ENCODE assay signal across 8 mouse cellular contexts in the genomic region with DNA sequence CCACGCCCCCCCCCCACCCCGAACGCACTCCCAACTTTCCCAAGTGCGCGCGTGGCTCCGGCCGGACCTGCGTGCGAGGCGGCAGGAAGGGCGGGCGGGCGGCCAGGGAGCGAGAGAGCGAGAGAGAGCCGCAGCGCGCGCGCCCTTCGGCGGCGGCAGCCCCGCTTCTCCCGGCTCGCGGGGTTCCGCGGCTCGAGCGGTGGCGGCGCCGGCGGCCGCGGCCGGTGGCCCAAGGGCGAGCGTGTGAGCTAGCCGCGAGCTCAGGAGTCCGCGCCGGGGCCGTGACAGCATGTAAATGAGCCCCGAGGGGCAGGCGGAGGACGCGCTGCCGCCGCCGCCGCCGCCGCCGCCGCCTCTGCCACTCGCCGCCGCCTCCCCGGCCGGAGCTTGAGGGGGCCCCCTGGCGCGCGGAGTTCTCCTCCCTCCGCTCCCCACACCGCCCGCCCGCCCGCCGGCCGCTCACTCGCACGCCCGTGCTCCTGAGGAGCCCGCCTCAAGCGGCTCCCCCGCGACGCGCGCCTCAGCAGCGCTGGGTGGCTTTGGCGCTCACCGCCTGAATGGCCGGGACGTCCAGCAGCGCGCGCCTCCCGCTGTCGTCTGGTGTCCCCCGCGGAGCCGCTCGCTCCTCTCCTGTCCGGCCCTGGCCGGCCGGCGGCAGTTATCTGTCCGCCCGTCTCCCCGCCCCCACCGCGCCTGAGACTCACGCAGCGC. TPM values are rescaled to one million over a fixed set of nuclear protein-coding genes. Genes with fewer than 3 reads are reported as not detected.
DNase-seq lines count a peak whose midpoint lies in the region; ATAC-seq lines count a peak whose summit lies in the region.

No protein-coding gene starts in this region.

- 17% methylated on average over 24 of the region's 109 CpGs for WGBS in hindbrain, embryonic 13.5 days
- 22% methylated on average over 46 of the region's 109 CpGs for WGBS in limb, embryonic 10.5 days
- 27% methylated on average over 83 of the region's 109 CpGs for WGBS in midbrain, embryonic 10.5 days

- H3K9ac ChIP-seq in hindbrain, embryonic 13.5 days, result peak overlapping the region; percentile 58

- peak; percentile 65 for DNase-seq in MN1 (ENCODE audit: low spot score)
- DNase-seq in cerebellum, adult 8-10 months, result peak; percentile 16
- peak; percentile 55 for DNase-seq in gastrocnemius, adult 18-20 months (ENCODE audit: low spot score)
- peak; percentile 51 for DNase-seq in limb, embryonic 10.5 days (ENCODE audit: low spot score)
- DNase-seq in midbrain, embryonic 10.5 days (ENCODE audit: low spot score), result peak; percentile 53
- peak; percentile 40 for DNase-seq in spleen, adult 12 weeks (ENCODE audit: low spot score)
- DNase-seq in c-Kit-positive CD71-positive TER-119-positive erythroid progenitor cells, embryonic 14.5 days (ENCODE audit: low spot score), result no peak

- peak overlapping the region; percentile 76 for H3K4me2 ChIP-seq in hindbrain, embryonic 13.5 days

- peak; percentile 78 for ATAC-seq in hindbrain, embryonic 13.5 days (ENCODE audit: low FRiP score)

- peaks cover 4% of the 10 kb centered on the region; the same call in 1 of the 2 replicates for H3K4me1 ChIP-seq in hindbrain, embryonic 13.5 days (replicated peaks)
- H3K4me1 ChIP-seq in limb, embryonic 10.5 days, result peaks cover 10% of the 10 kb centered on the region
- peaks cover 14% of the 10 kb centered on the region for H3K4me1 ChIP-seq in midbrain, embryonic 10.5 days

- no peaks in the 10 kb centered on the region for H3K9me3 ChIP-seq in hindbrain, embryonic 13.5 days
- peaks cover 4% of the 10 kb centered on the region; the same call in 1 of the 2 replicates for H3K9me3 ChIP-seq in limb, embryonic 10.5 days (replicated peaks)
- peaks cover 12% of the 10 kb centered on the region for H3K9me3 ChIP-seq in midbrain, embryonic 10.5 days (replicated peaks)

- H3K4me3 ChIP-seq in hindbrain, embryonic 13.5 days, result peak overlapping the region; percentile 54
- H3K4me3 ChIP-seq in limb, embryonic 10.5 days, result peak overlapping the region; percentile 58
- peak overlapping the region; percentile 61 for H3K4me3 ChIP-seq in midbrain, embryonic 10.5 days

- peaks cover 61% of the 10 kb centered on the region for H3K27me3 ChIP-seq in hindbrain, embryonic 13.5 days
- H3K27me3 ChIP-seq in limb, embryonic 10.5 days (ENCODE audit: low read depth, poor library complexity, severe bottlenecking), result peaks cover 98% of the 10 kb centered on the region
- H3K27me3 ChIP-seq in midbrain, embryonic 10.5 days (ENCODE audit: low read depth, poor library complexity, severe bottlenecking), result peaks cover 96% of the 10 kb centered on the region

- no peaks in the 10 kb centered on the region for H3K36me3 ChIP-seq in hindbrain, embryonic 13.5 days
- no peaks in the 10 kb centered on the region for H3K36me3 ChIP-seq in limb, embryonic 10.5 days
- no peaks in the 10 kb centered on the region for H3K36me3 ChIP-seq in midbrain, embryonic 10.5 days

- no peak overlapping the region for H3K27ac ChIP-seq in hindbrain, embryonic 13.5 days
- 0 out of 2 replicates have a peak overlapping the region, but pooled peaks have one; percentile 42 for H3K27ac ChIP-seq in limb, embryonic 10.5 days
- peak overlapping the region; percentile 69 for H3K27ac ChIP-seq in midbrain, embryonic 10.5 days (replicated peaks)

RNA-seq across cellular contexts. Expression of gene Tsc22d3, which starts 1.5 kb away (rescaled TPM):
- total RNA-seq in gastrocnemius, adult 18-20 months (2021), result 100 to 1,000 TPM; 239 to 501 TPM
- 121 and 127 TPM in 2 replicates for polyA plus RNA-seq in hindbrain, embryonic 13.5 days (2015; fragmentation: Nextera tagmentation; extraction: Ambion mirVana)
- 90.3 and 109 TPM in 2 replicates for polyA plus RNA-seq in limb, embryonic 10.5 days (2016; fragmentation: Nextera tagmentation; extraction: Ambion mirVana)
- 133 and 146 TPM in 2 replicates for polyA plus RNA-seq in midbrain, embryonic 10.5 days (2016; fragmentation: Nextera tagmentation; extraction: Ambion mirVana)
